Mouse (Mus musculus) hindlimb bud, embryonic 11.5 days (tissue): Measurements from ENCODE around the gene Lrrc18.

ENCODE experiments used
- DNase-seq: peaks from one replicate; pipeline ENCODE4 v3.0.0-alpha.2; 2012; ENCODE audit warnings: low read depth, low spot score; ENCODE audit errors: extremely low spot score

The Lrrc18 gene

DNA sequence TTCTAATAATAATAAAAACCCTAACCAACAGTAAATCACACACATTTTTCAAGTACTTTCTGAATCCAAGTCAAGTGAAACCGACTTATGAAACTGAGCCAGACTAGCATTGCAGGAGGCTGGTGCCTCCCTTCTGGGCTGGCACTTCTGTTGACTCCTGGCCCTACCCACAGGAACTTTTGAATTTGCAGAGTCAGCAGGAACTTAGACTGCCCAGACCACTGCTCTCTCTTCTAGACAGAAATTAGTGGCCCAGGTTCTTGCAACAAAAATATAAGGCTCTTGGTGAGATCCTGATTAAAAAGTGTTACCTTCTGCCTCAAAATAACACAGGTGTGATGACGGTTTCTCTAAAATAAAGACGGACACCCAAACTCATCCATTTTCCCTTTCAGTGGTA is 54.0 kb downstream of the Lrrc18 start:
- DNase-seq = no peak

DNA sequence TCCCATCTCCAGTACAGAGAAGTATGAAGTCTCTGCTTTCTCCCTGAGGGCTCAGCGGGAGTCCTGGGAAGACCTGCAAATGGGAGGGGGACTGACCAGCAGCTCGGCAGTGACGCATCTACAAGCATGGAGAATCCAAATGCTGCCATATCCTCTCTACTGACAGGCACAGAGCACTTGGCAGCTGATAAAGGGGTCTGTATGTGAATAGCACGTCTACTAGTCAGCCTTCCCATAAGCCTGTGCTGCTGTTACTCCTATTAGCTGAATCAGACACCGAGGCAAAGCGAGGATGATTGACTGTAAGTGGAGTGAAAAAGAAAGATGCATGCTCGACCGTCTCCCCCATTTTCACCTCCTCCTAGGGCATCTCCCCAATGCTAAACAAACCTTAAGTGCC is 62.3 kb downstream of the Lrrc18 start:
- DNase-seq = no peak

DNA sequence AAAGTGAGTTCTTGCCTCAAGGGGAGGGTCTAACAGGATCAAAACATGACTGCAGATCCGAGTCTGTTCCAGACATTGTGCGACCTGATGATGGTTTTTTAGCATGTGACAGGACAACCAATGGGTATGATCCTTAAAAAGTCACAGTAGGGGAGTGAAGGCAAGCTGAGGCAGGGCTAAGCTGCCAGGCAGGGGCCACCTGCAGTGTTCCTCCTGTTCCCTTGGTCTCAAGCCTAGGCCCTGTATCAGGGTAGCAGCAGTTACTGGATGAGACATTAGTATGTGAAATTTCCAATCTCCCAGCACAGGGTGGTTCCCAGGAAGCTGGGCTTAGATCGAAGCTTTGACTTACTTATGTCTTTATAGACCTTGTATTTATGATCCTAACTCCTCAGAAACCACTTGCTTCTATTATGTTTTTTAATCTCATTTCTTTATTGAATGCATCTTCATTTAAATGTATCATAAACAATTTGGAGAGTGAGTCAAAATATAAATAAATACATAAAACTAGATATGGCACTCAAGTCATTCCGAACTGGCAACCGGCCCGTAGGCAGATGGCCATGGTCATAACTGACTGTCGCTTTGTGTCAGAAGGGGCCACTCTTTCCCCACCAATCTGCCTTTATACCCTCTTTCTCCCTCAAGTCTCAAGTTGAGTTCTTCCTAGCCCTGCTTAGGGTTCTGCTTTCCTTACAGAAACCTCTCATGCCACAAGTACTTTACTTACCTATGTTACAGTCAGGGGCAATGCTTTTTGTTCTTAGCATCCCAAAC is 67.9 kb downstream of the Lrrc18 start:
- no peak for DNase-seq

DNA sequence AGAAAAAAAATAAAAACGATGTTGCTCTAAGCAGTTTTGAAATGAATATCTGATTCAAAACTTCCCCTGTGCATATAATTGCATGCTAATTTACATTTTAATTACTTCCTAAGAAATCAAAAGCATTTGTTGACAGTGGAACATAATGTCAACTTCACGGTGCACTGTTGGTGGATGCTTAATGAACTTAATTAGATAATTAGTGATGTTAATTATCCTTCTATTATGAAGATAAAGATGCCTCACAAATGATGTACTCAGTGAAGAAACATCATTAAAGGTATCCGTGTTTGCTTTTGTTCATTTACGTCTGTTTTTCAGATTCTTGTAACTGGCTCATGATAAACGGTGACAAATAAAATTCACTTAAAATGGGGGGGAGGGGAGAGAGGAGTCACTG is 71.8 kb downstream of the Lrrc18 start:
- no peak for DNase-seq
